Mouse (Mus musculus) olfactory bulb, adult 2 months (tissue): ENCODE data around the gene Pigm. TPM values are rescaled to one million over a fixed set of nuclear protein-coding genes. Genes with fewer than 3 reads are reported as not detected.

ENCODE experiments used
- H3K27ac ChIP-seq: fragments of 200-500 bp; 2 replicates; pipeline ENCODE4 v1.5.1; 2012; ENCODE audit warnings: low read depth, low read length; ENCODE audit not compliant: insufficient read depth
- H3K4me1 ChIP-seq: fragments of 200-500 bp; 2 replicates; pipeline ENCODE4 v1.6.1; 2012; ENCODE audit warnings: low read length; ENCODE audit not compliant: control insufficient read depth, insufficient read depth
- H3K4me3 ChIP-seq: fragments of 200-500 bp; 2 replicates; pipeline ENCODE4 v1.5.1; 2012; ENCODE audit warnings: mild to moderate bottlenecking, low read depth, low read length, moderate library complexity; ENCODE audit not compliant: insufficient read depth
- CTCF ChIP-seq: fragments of 200-500 bp; IDR thresholded peaks from 2 replicates; pipeline ENCODE4 v1.5.1; 2012; ENCODE audit warnings: low read depth, mild to moderate bottlenecking, low read length, moderate library complexity; ENCODE audit not compliant: insufficient read depth
- POLR2A ChIP-seq: fragments of 200-500 bp; IDR thresholded peaks from 2 replicates; pipeline ENCODE4 v1.6.1; 2012; ENCODE audit warnings: mild to moderate bottlenecking, low read depth, low read length, moderate library complexity; ENCODE audit not compliant: insufficient read depth
- WGBS: fragments of 180-500 bp; shearing (Covaris S2); methylation state at CpG from one replicate; pipeline ENCODE4 v1.1.7; 2018; 5-methylcytosine and 5-hydroxymethylcytosine counted together
- polyA plus RNA-seq: library from polyadenylated mRNA; stranded (reverse); fragments of >200 nt; gene quantifications from 2 replicates; pipeline ENCODE4 v1.2.4, GENCODE M21; 2012; ENCODE audit warnings: low replicate concordance; ENCODE audit not compliant: missing spikeins, insufficient read depth, insufficient read length

Pigm gene
- polyA plus RNA-seq, 1 experiment = not detected

DNA sequence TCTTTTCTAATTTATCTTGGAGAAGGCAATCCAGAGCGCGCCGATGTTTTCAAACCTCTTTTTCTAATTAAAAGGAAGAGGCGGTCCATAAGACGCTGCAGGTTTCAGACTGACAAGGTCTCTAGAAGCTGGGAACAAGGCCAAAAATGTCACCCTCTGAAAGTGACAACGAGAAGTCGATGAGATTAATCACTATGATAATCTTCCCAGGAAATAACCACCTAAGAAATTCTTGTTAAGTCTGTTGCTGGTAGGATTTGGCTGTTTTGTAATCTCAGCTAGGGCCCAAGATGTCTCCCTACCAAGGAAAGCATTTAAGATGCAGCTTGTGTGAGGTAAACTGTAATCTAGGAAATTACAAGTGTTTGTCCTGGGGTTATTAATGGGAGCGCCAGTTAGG lies 17.4 kb downstream of the Pigm start:
- Histone ChIP-seq H3K4me1 (peaks cover 8% of the 10 kb centered on the region), H3K4me3 (no peak overlapping the region), H3K27ac (no peak overlapping the region)
- WGBS = 32% methylated on average over 8 of the region's 8 CpGs
- TF ChIP-seq CTCF (no peak), POLR2A (no peak)

DNA sequence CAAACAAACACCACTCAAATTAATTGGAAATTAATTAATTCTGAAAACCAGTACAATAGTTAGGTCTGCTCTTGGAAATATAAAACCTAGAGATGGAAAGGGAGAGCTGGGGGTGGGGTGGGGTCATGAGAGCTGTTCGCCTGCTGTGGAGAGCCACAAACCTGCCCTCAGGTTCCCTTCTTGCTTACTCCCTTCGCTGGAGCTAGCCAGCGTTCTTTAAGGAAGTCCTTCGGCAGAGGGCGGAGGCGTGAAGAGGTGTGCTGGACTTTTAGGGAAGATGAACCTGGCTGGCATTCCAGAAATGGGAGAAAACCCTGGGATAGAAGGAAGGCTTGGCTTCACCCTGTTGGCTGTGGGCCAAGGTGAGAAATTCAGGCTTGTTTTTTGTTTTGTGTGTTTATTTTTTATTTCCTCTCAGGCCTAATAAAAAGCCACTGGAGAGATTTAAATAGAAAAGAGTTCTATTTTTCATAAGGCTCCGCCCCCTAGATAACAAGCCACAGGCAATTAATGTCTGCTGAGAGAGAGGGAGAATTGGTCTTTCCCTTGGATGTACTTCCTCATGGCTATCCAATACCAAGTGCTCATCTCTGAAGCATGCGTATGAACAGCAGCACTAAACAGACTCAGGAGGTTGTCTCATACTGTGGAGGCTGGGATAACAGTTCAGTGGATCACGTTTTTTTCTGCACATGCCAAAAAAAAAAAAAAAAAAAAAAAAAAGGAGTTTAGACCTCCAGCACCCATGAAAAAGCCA lies 20.8 kb downstream of the Pigm start:
- Histone ChIP-seq H3K27ac (no peak overlapping the region), H3K4me1 (peaks cover 6% of the 10 kb centered on the region), H3K4me3 (no peak overlapping the region)
- 66% methylated on average over 9 of the region's 9 CpGs for WGBS
- TF ChIP-seq CTCF (no peak), POLR2A (no peak)

DNA sequence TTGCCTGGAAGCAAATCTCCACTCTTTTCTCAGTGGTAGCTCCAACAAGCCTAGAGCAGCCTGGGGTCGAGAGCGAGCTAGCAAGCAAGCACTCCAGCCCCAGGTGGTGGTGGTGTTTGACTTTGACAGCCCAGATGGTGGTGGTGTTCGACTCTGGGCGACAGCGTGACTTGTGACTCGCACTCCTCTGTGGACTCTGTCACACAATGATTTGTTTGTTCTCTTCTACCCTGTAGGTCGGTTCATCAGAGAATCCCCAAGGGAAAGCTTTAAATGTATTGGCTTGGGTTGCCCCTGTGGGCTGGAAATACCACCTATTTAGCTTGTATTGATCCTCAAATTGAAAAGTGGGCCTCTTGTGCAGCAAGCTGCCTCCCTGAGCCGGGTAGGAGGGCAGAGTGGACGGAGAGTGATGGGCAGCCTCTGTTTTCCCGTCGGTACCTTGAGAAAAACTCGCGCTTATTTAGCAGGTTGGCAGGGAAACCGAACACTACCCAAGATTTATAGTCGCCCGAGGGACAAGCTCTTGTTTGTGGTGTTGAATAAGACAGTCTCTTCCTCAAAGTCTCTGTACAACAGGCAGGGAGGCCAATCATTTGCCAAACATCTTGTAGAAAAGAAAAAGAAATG lies 29.8 kb downstream of the Pigm start:
- 59% methylated on average over 16 of the region's 16 CpGs for WGBS
- no peak overlapping the region for H3K4me3 ChIP-seq
- no peak overlapping the region for H3K27ac ChIP-seq
- H3K4me1 ChIP-seq = peaks cover 2% of the 10 kb centered on the region; the same call in 1 of the 2 replicates
- TF ChIP-seq CTCF = no peak
- TF ChIP-seq POLR2A = no peak

DNA sequence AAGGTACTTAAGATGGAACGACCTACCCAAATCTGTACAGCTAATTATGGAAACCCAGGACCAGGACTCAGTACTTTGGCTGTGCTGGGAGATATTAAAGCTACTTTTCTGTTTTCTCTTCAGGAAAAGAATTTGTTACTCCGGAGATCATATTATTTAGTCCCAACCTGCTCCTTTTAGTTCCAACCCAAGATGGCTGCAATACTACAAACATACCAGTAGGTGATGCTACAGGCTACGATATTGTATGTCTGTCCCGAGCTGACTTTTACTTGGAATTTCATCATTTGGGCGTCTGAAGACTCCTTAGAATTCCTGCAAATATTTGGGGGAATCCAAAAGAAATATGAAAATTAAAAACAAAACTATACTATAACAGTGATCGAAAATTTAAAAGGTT lies 32.6 kb downstream of the Pigm start:
- TF ChIP-seq POLR2A (no peak), CTCF (no peak)
- no peak overlapping the region for H3K4me3 ChIP-seq
- H3K27ac ChIP-seq = no peak overlapping the region
- 4% methylated on average over 6 of the region's 6 CpGs for WGBS
- H3K4me1 ChIP-seq = peaks cover 5% of the 10 kb centered on the region

DNA sequence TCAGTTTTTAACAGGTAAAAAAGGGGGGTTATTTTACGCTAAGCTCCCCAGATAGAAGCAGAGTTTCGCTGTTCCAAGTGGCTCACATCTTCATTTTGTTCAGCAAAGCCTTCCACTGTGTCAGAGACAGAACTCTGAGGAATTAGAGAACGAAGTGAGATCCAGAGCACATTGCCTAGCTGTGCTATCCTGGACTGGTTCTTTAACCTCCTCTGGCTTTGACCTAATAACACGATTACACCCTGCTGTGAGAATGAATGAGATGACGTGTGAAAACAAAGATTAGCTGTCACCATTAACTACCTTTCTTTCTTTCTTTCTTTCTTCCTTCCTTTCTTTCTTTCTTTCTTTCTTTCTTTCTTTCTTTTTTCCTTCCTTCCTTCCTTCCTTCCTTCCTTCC lies 33.1 kb downstream of the Pigm start:
- WGBS = 14% methylated on average over 5 of the region's 5 CpGs
- Histone ChIP-seq H3K27ac (no peak overlapping the region), H3K4me3 (no peak overlapping the region), H3K4me1 (peaks cover 5% of the 10 kb centered on the region)
- TF ChIP-seq POLR2A (no peak), CTCF (no peak)

DNA sequence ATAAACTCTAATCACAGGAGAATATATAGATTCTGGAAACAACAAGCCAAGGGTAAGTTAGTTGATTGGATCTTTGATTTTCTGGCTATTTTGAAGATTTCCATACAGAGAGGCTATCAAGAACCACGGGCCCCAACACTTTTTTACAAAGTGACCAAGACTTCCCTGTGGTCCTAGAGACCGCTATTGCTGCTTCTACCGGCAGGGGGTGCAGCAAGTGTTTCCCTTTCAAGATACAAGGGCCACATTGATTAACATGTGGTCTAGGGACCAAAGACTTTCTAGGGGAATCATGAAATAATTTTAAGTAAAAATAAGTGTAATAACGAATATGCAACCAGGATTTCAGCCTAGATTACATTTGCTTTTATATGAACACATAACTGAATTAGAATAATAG lies 34.5 kb downstream of the Pigm start:
- Histone ChIP-seq H3K4me3 (no peak overlapping the region), H3K27ac (no peak overlapping the region), H3K4me1 (peaks cover 5% of the 10 kb centered on the region)
- no peak for TF ChIP-seq CTCF
- no peak for TF ChIP-seq POLR2A
- WGBS = 15% methylated on average over 4 of the region's 4 CpGs

DNA sequence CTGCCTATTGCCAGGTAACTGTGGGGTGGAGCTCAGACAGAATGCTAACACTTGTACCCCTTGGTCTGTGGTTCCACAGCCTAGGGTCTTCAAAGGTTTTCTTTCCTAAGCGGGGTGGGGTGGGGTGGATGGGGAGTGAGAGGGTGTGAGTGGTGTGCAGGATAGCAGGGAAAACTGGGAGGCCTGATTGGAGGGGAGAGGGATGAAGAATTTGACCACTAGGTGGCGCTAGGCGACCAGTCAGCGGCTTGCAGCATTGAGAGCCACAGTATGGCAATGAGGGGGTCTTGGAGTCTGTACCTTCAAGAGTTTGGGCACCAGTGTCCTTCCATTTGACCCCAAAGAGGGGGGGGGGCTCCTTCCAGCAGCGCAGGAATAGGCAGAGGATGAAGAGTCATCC lies 35.9 kb downstream of the Pigm start:
- Histone ChIP-seq H3K4me3 (no peak overlapping the region), H3K27ac (no peak overlapping the region), H3K4me1 (peaks cover 3% of the 10 kb centered on the region)
- WGBS = 0% methylated on average over 5 of the region's 5 CpGs
- no peak for TF ChIP-seq POLR2A
- TF ChIP-seq CTCF = peak; percentile 83

DNA sequence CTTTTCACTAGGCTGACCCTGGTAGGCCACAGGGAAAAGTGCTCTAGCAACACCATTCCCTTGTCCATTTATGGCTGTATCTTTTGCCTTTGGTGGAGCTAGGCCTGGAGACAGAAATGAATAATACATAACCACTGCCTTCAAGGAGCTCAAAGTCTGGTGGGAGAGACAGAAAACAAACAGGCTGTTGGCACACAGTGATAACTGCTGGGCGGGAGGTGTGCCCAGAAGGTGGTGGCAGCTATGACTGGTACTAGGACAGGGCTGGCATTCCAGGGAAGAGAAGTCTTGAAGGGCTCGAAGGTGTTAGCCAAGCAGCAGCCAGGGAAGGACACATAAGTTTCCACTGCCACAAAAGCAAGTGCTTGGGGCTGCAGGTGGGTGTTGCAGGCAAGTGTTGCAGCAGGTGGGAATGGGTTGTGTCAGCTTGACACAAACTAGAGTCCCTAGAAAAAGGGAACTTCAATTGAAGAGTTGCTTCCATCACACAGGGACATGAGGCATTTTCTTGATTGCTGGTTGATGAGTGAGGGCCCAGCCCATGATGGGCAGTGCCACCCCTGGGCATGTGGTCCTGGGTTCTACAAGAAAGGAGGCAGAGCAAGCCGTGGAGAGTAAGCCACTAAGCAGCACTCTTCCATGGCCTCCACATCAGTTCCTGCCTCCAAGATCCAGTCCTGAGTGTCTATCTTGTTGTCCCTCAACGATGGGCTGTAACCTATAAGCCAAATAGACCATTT lies 37.3 kb downstream of the Pigm start:
- H3K4me1 ChIP-seq = peaks cover 3% of the 10 kb centered on the region
- WGBS = 79% methylated on average over 4 of the region's 4 CpGs
- no peak for TF ChIP-seq CTCF
- TF ChIP-seq POLR2A = no peak
- H3K4me3 ChIP-seq = no peak overlapping the region
- no peak overlapping the region for H3K27ac ChIP-seq

DNA sequence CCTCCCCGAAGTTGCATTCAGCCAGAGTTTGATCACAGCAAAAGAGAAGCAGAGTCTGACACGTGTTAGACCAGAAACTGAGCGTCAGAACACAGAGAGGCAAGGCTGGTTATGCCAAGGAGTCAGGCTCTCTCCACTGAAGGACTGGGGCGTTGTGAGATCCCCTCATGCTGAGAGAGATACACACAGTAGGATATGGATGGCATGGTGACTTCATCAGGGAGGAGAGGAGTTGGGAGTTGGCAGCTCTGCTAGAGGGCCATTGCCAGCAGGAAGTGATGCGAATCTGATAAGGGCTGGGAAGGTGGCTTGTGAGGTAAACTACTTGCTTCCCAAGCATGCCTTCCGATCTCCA lies 37.9 kb downstream of the Pigm start:
- Histone ChIP-seq H3K4me3 (no peak overlapping the region), H3K27ac (no peak overlapping the region), H3K4me1 (peaks cover 3% of the 10 kb centered on the region)
- no peak for TF ChIP-seq POLR2A
- no peak for TF ChIP-seq CTCF
- WGBS = 92% methylated on average over 6 of the region's 6 CpGs
